Comparison of ENCODE assay signal across 15 mouse cellular contexts in genomic region chr13:47310751-47311202, GRCm38 (mm10).
DNase-seq lines count a peak whose midpoint lies in the region; ATAC-seq lines count a peak whose summit lies in the region.
"Had no signal": no experiment of that assay in that cellular context is flagged by ENCODE, and none has a peak within 500 bp of the region (broad histone marks: within the 10 kb centered on the region; RNA-seq: fewer than 3 reads in every experiment).

No protein-coding gene starts in this region.

- 0 out of 2 replicates have a peak, but pooled peaks have one; percentile 35 for ATAC-seq in kidney, embryonic 16.5 days (ENCODE audit: low FRiP score, low TSS enrichment)
- no peak for ATAC-seq in embryonic facial prominence, embryonic 14.5 days (ENCODE audit: low read depth)
- 0 out of 2 replicates have a peak, but pooled peaks have one; percentile 17 for ATAC-seq in neural tube, embryonic 12.5 days (ENCODE audit: low FRiP score, low read depth)
- ATAC-seq: liver, postnatal 0 days had no signal

- 7% methylated on average over 7 of the region's 7 CpGs for WGBS in kidney, embryonic 16.5 days
- 40% methylated on average over 7 of the region's 7 CpGs for WGBS in embryonic facial prominence, embryonic 14.5 days
- 5% methylated on average over 7 of the region's 7 CpGs for WGBS in neural tube, embryonic 12.5 days

- H3K27ac ChIP-seq in kidney, embryonic 16.5 days (ENCODE audit: low read length), result no peak overlapping the region
- H3K27ac ChIP-seq in embryonic facial prominence, embryonic 14.5 days (replicated peaks; ENCODE audit: low read depth, low read length), result no peak overlapping the region
- no peak overlapping the region for H3K27ac ChIP-seq in neural tube, embryonic 12.5 days
- H3K27ac ChIP-seq: heart, adult 2 months; limb, embryonic 13.5 days had no signal

- no peaks in the 10 kb centered on the region for H3K27me3 ChIP-seq in kidney, embryonic 16.5 days (ENCODE audit: insufficient read depth, low read length)
- H3K27me3 ChIP-seq in embryonic facial prominence, embryonic 14.5 days (replicated peaks; ENCODE audit: control insufficient read depth, insufficient read depth, low read length), result no peaks in the 10 kb centered on the region
- H3K27me3 ChIP-seq in neural tube, embryonic 12.5 days (replicated peaks), result no peaks in the 10 kb centered on the region
- H3K27me3 ChIP-seq: limb, embryonic 13.5 days had no signal

- DNase-seq in embryo, embryonic 10 days (ENCODE audit: low spot score), result peak; percentile 47
- DNase-seq in embryo, embryonic 9.5 days (ENCODE audit: extremely low spot score), result no peak
- DNase-seq in kidney, adult 8-10 months, result no peak
- DNase-seq in embryonic facial prominence, embryonic 14.5 days (ENCODE audit: low spot score), result peak; percentile 32
- DNase-seq in ovary, postnatal 14 days (ENCODE audit: low spot score), result no peak
- no peak for DNase-seq in adipocyte (ENCODE audit: low spot score)
- DNase-seq: adrenal gland, adult 8-10 months; heart, adult 2 months; heart, postnatal 10 days; kidney, adult 11 months; liver, postnatal 0 days; lung, postnatal 4 days had no signal

- no peak overlapping the region for H3K4me3 ChIP-seq in kidney, embryonic 16.5 days (ENCODE audit: low read length)
- H3K4me3 ChIP-seq in embryonic facial prominence, embryonic 14.5 days (ENCODE audit: low read depth, low read length), result no peak overlapping the region
- H3K4me3 ChIP-seq in neural tube, embryonic 12.5 days, result no peak overlapping the region
- H3K4me3 ChIP-seq: heart, adult 2 months; limb, embryonic 13.5 days had no signal

- no peaks in the 10 kb centered on the region for H3K36me3 ChIP-seq in kidney, embryonic 16.5 days (ENCODE audit: insufficient read depth, low read length)
- H3K36me3 ChIP-seq in embryonic facial prominence, embryonic 14.5 days (ENCODE audit: control insufficient read depth, insufficient read depth, low read length), result no peaks in the 10 kb centered on the region
- no peaks in the 10 kb centered on the region for H3K36me3 ChIP-seq in neural tube, embryonic 12.5 days
- H3K36me3 ChIP-seq: limb, embryonic 13.5 days had no signal

- no peaks in the 10 kb centered on the region for H3K4me1 ChIP-seq in kidney, embryonic 16.5 days (ENCODE audit: insufficient read depth, low read length)
- no peaks in the 10 kb centered on the region for H3K4me1 ChIP-seq in embryonic facial prominence, embryonic 14.5 days (ENCODE audit: control insufficient read depth, insufficient read depth, low read length)
- peaks cover 7% of the 10 kb centered on the region for H3K4me1 ChIP-seq in neural tube, embryonic 12.5 days

- no peak overlapping the region for H3K9ac ChIP-seq in kidney, embryonic 16.5 days (replicated peaks; ENCODE audit: low read length)
- no peak overlapping the region for H3K9ac ChIP-seq in embryonic facial prominence, embryonic 14.5 days (ENCODE audit: low read depth, low read length)
- no peak overlapping the region for H3K9ac ChIP-seq in neural tube, embryonic 12.5 days
- H3K9ac ChIP-seq: limb, embryonic 13.5 days; liver, postnatal 0 days had no signal

- no peak overlapping the region for H3K4me2 ChIP-seq in kidney, embryonic 16.5 days (replicated peaks; ENCODE audit: low read depth, low read length)
- no peak overlapping the region for H3K4me2 ChIP-seq in embryonic facial prominence, embryonic 14.5 days (ENCODE audit: low read depth, low read length)
- H3K4me2 ChIP-seq in neural tube, embryonic 12.5 days (replicated peaks), result peak overlapping the region; percentile 32
- H3K4me2 ChIP-seq: limb, embryonic 13.5 days had no signal

- no peaks in the 10 kb centered on the region for H3K9me3 ChIP-seq in kidney, embryonic 16.5 days (ENCODE audit: low read length)
- H3K9me3 ChIP-seq in embryonic facial prominence, embryonic 14.5 days (ENCODE audit: control insufficient read depth, low read length), result no peaks in the 10 kb centered on the region
- no peaks in the 10 kb centered on the region for H3K9me3 ChIP-seq in neural tube, embryonic 12.5 days
- H3K9me3 ChIP-seq: limb, embryonic 13.5 days had no signal

Comparison
In these comparisons a context has a peak if more than half of its experiments do, and no peak if none do; other contexts are left out.
1. DNase-seq: peak in embryo, embryonic 10 days (single experiment) and embryonic facial prominence, embryonic 14.5 days (single experiment); none in embryo, embryonic 9.5 days (single experiment), kidney, adult 8-10 months (0 of 2), ovary, postnatal 14 days (single experiment) and adipocyte (single experiment).